Mouse (Mus musculus) lung, adult 2 months (tissue): ENCODE data around the gene Lcor.

ENCODE experiments used
- CTCF ChIP-seq: fragments of 200-500 bp; IDR thresholded peaks from 2 replicates; pipeline ENCODE4 v1.5.1; 2011; ENCODE audit warnings: mild to moderate bottlenecking, low read length, control low read depth; ENCODE audit not compliant: insufficient read depth
- POLR2A ChIP-seq: fragments of 200-500 bp; IDR thresholded peaks from 2 replicates; pipeline ENCODE4 v1.6.1; 2011; ENCODE audit warnings: low read depth, mild to moderate bottlenecking, control low read depth, low read length, borderline replicate concordance; ENCODE audit errors: extremely low read depth

DNA sequence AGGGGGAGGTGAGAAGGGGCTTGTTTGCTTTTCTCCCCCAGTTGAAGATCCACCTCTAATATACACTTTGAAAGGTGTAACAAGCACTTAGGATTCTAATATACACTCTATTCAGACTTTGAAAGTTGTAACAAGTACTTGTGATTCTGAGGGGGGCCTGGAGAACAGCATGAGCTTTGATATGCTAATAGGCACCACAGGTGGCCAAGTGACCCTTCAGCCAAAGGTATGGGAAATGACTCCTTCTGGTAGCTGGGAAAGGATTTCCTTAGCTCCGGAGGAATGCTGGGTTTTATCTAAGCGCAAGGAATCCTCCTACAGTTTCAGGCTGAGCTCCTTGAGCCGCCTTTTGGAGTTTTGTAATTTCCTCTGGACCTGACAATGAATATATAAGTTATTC lies 41.0 kb upstream of the Lcor start:
- TF ChIP-seq POLR2A (no peak), CTCF (no peak)
